Mouse (Mus musculus): Measurements from ENCODE around the gene Txnip. TPM values are rescaled to one million over a fixed set of nuclear protein-coding genes. Genes with fewer than 3 reads are reported as not detected.

Txnip gene
- total RNA-seq, 2 experiments from 2014 or later = 343 to 504 TPM

Other genes starting within 250 kb of the Txnip start
- not detected for gene BC107364, start 105.7 kb upstream of the Txnip start, total RNA-seq (2021)
- gene Hfe2, start 32.8 kb upstream of the Txnip start, total RNA-seq (2021) = 100 to 1,000 TPM; 474 to 621 TPM
- 1 to 10 TPM; 1.1 TPM for gene Gm16253, start 19.0 kb downstream of the Txnip start, total RNA-seq (2021)
- 10 to 100 TPM; 34.0 to 38.1 TPM for gene Polr3gl, start 36.2 kb downstream of the Txnip start, total RNA-seq (2021)
- 1 to 10 TPM in 1 of 2 experiments, under 1 TPM in 1; 0.95 to 1.1 TPM for gene Ankrd34a, start 38.7 kb downstream of the Txnip start, total RNA-seq (2021)
- 1 to 10 TPM; 6.7 to 7.0 TPM for gene Lix1l, start 43.2 kb downstream of the Txnip start, total RNA-seq (2021)
- gene Rbm8a, start 72.0 kb downstream of the Txnip start, total RNA-seq (2021) = 10 to 100 TPM; 22.9 to 24.1 TPM
- gene Pex11b, start 77.4 kb downstream of the Txnip start, total RNA-seq (2021) = 10 to 100 TPM; 20.4 to 22.1 TPM
- under 1 TPM; 0.10 to 0.13 TPM for gene Gm42957, start 77.5 kb downstream of the Txnip start, total RNA-seq (2021)
- 1 to 10 TPM in 1 of 2 experiments, under 1 TPM in 1; 0.70 to 1.2 TPM for gene Itga10, start 87.6 kb downstream of the Txnip start, total RNA-seq (2021)
- gene Ankrd35, start 112.2 kb downstream of the Txnip start, total RNA-seq (2021) = under 1 TPM; 0.51 to 0.67 TPM
- 1 to 10 TPM; 6.5 to 6.9 TPM for gene Pias3, start 138.4 kb downstream of the Txnip start, total RNA-seq (2021)
- under 1 TPM; 0.56 to 0.67 TPM for gene Nudt17, start 150.6 kb downstream of the Txnip start, total RNA-seq (2021)
- 10 to 100 TPM; 18.0 to 20.6 TPM for gene Polr3c, start 169.7 kb downstream of the Txnip start, total RNA-seq (2021)
- gene Rnf115, start 169.7 kb downstream of the Txnip start, total RNA-seq (2021) = 100 to 1,000 TPM in 1 of 2 experiments, 10 to 100 TPM in 1; 87.8 to 109 TPM

All from gastrocnemius, postnatal 25 days (tissue).